In genomic region chr14:105730786-105731185, GRCm38 (mm10) we compare ENCODE assay signal across 8 mouse cellular contexts.
DNase-seq lines count a peak whose midpoint lies in the region; ATAC-seq lines count a peak whose summit lies in the region.

No protein-coding gene starts in this region.

- H3K4me3 ChIP-seq in heart, embryonic 15.5 days, result no peak overlapping the region; the same call in 1 of the 2 replicates
- H3K4me3 ChIP-seq in midbrain, embryonic 10.5 days, result no peak overlapping the region

- H3K9me3 ChIP-seq in heart, embryonic 15.5 days (replicated peaks), result no peaks in the 10 kb centered on the region
- H3K9me3 ChIP-seq in midbrain, embryonic 10.5 days (replicated peaks), result no peaks in the 10 kb centered on the region

- H3K4me2 ChIP-seq in heart, embryonic 15.5 days, result peak overlapping the region; percentile 67

- peak overlapping the region; percentile 93 for H3K27ac ChIP-seq in heart, embryonic 15.5 days
- H3K27ac ChIP-seq in midbrain, embryonic 10.5 days (replicated peaks), result no peak overlapping the region

- H3K27me3 ChIP-seq in heart, embryonic 15.5 days, result no peaks in the 10 kb centered on the region
- no peaks in the 10 kb centered on the region for H3K27me3 ChIP-seq in midbrain, embryonic 10.5 days (ENCODE audit: low read depth, poor library complexity, severe bottlenecking)

- peaks cover 18% of the 10 kb centered on the region for H3K4me1 ChIP-seq in heart, embryonic 15.5 days (replicated peaks)
- H3K4me1 ChIP-seq in midbrain, embryonic 10.5 days, result peaks cover 41% of the 10 kb centered on the region

- H3K9ac ChIP-seq in heart, embryonic 15.5 days, result no peak overlapping the region

- WGBS in heart, embryonic 15.5 days, result 12% methylated on average over 4 of the region's 4 CpGs
- 16% methylated on average over 4 of the region's 4 CpGs for WGBS in midbrain, embryonic 10.5 days

- peak; percentile 40 to 45 for DNase-seq in right cerebral cortex, postnatal 10 days (ENCODE audit: low spot score in 2 of 2)
- no peak for DNase-seq in right cerebral cortex, adult 2 months (ENCODE audit: low spot score in 2 of 2)
- peak; percentile 63 to 64 for DNase-seq in cerebellum, postnatal 36 days
- DNase-seq in kidney, postnatal 25 days, result peak; percentile 48 to 69
- DNase-seq in midbrain, embryonic 10.5 days (ENCODE audit: low spot score), result peak; percentile 39
- DNase-seq in spleen, adult 12 weeks (ENCODE audit: low spot score), result no peak
- no peak for DNase-seq in urinary bladder, postnatal 10 days (ENCODE audit: low spot score)

- H3K36me3 ChIP-seq in heart, embryonic 15.5 days, result no peaks in the 10 kb centered on the region
- no peaks in the 10 kb centered on the region for H3K36me3 ChIP-seq in midbrain, embryonic 10.5 days

- ATAC-seq in heart, embryonic 15.5 days (replicated peaks; ENCODE audit: insufficient number of reproducible peaks, insufficient read depth, low FRiP score, low read depth), result no peak

Comparison
In these comparisons a context has a peak if more than half of its experiments do, and no peak if none do; other contexts are left out.
1. DNase-seq: peak in right cerebral cortex, postnatal 10 days (2 of 2), cerebellum, postnatal 36 days (2 of 2), kidney, postnatal 25 days (2 of 2) and midbrain, embryonic 10.5 days (single experiment); none in right cerebral cortex, adult 2 months (0 of 2), spleen, adult 12 weeks (single experiment) and urinary bladder, postnatal 10 days (single experiment).